Mouse (Mus musculus) neural tube, embryonic 14.5 days (tissue): ENCODE measurements around the gene Tmem128. TPM values are rescaled to one million over a fixed set of nuclear protein-coding genes. Genes with fewer than 3 reads are reported as not detected.

Source experiments
- ATAC-seq: fragments of 200-750 bp; cut with Nextera tagmentation; 2 replicates; pipeline ENCODE4 v1.8.0; 2017; ENCODE audit warnings: low read depth, mild to moderate bottlenecking, moderate TSS enrichment, moderate library complexity
- H3K27ac ChIP-seq: fragments of 300-500 bp; sonication (generic); 2 replicates; pipeline ENCODE4 v1.5.1; 2014; ENCODE audit warnings: low read depth, mild to moderate bottlenecking, control low read depth, low read length, moderate library complexity, mixed read lengths
- H3K27me3 ChIP-seq: fragments of 300-500 bp; sonication (generic); 2 replicates; pipeline ENCODE4 v1.6.1; 2014; ENCODE audit warnings: low read length; ENCODE audit not compliant: control insufficient read depth, insufficient read depth
- H3K36me3 ChIP-seq: fragments of 300-500 bp; sonication (generic); 2 replicates; pipeline ENCODE4 v1.6.1; 2014; ENCODE audit warnings: low read length, mixed read lengths; ENCODE audit not compliant: control insufficient read depth, insufficient read depth
- H3K4me1 ChIP-seq: fragments of 300-500 bp; sonication (generic); 2 replicates; pipeline ENCODE4 v1.6.1; 2014; ENCODE audit warnings: low read length; ENCODE audit not compliant: control insufficient read depth, insufficient read depth
- H3K4me2 ChIP-seq: fragments of 300-500 bp; sonication (generic); 2 replicates; pipeline ENCODE4 v1.6.1; 2014; ENCODE audit warnings: mild to moderate bottlenecking, low read depth, low read length, control low read depth
- H3K4me3 ChIP-seq: fragments of 300-500 bp; sonication (generic); 2 replicates; pipeline ENCODE4 v1.5.1; 2014; ENCODE audit warnings: low read depth, low read length, control low read depth, mixed read lengths
- H3K9ac ChIP-seq: fragments of 300-500 bp; sonication (generic); replicated peaks from 2 replicates; pipeline ENCODE4 v1.6.1; 2014; ENCODE audit warnings: low read depth, mild to moderate bottlenecking, control low read depth, low read length, mixed read lengths
- H3K9me3 ChIP-seq: fragments of 300-500 bp; sonication (generic); 2 replicates; pipeline ENCODE4 v1.6.1; 2016; ENCODE audit warnings: low read length; ENCODE audit not compliant: control insufficient read depth
- WGBS: fragments of 180-500 bp; shearing (Covaris S2); extraction: QIAGEN DNeasy Blood & Tissue Kit; methylation state at CpG from one replicate; pipeline ENCODE4 v1.1.7; 2014; 5-methylcytosine and 5-hydroxymethylcytosine counted together
- polyA plus RNA-seq: library from polyadenylated mRNA; unstranded; fragments of >200 nt; fragmentation: Nextera tagmentation; extraction: Ambion mirVana; gene quantifications from 2 replicates; pipeline ENCODE4 v1.2.1, GENCODE M21; 2014

Gene Tmem128
- polyA plus RNA-seq, 1 experiment from 2014 or later: 110 TPM

GRCm38 (mm10) chr5:38241473-38241834 is 18.5 kb upstream of the Tmem128 start:
- Histone ChIP-seq H3K36me3 (no peaks in the 10 kb centered on the region), H3K27me3 (no peaks in the 10 kb centered on the region), H3K4me2 (no peak overlapping the region), H3K9ac (no peak overlapping the region), H3K27ac (no peak overlapping the region), H3K4me1 (no peaks in the 10 kb centered on the region), H3K4me3 (no peak overlapping the region), H3K9me3 (no peaks in the 10 kb centered on the region)
- 45% methylated on average over 3 of the region's 3 CpGs for WGBS
- ATAC-seq: peak; percentile 61

- H3K4me3 ChIP-seq: no peak overlapping the region
- H3K9me3 ChIP-seq: no peaks in the 10 kb centered on the region
- no peak overlapping the region for H3K9ac ChIP-seq
- no peaks in the 10 kb centered on the region for H3K27me3 ChIP-seq
- H3K27ac ChIP-seq: no peak overlapping the region
- ATAC-seq: no peak
- H3K36me3 ChIP-seq: no peaks in the 10 kb centered on the region
- no peaks in the 10 kb centered on the region for H3K4me1 ChIP-seq
- H3K4me2 ChIP-seq: no peak overlapping the region
- WGBS: 84% methylated on average over 6 of the region's 6 CpGs
These were observed 18.0 kb upstream of the Tmem128 start for GRCm38 (mm10) chr5:38241966-38242365.

- 40% methylated on average over 4 of the region's 4 CpGs for WGBS
- H3K4me2 ChIP-seq: no peak overlapping the region
- H3K27ac ChIP-seq: no peak overlapping the region
- no peaks in the 10 kb centered on the region for H3K9me3 ChIP-seq
- no peak overlapping the region for H3K4me3 ChIP-seq
- no peaks in the 10 kb centered on the region for H3K4me1 ChIP-seq
- H3K36me3 ChIP-seq: no peaks in the 10 kb centered on the region
- ATAC-seq: no peak
- H3K27me3 ChIP-seq: no peaks in the 10 kb centered on the region
- no peak overlapping the region for H3K9ac ChIP-seq
These were observed 4.8 kb upstream of the Tmem128 start for GRCm38 (mm10) chr5:38255195-38255594.

- 77% methylated on average over 3 of the region's 3 CpGs for WGBS
- Histone ChIP-seq H3K36me3 (no peaks in the 10 kb centered on the region), H3K9ac (no peak overlapping the region), H3K4me2 (no peak overlapping the region), H3K27me3 (no peaks in the 10 kb centered on the region), H3K4me1 (no peaks in the 10 kb centered on the region), H3K9me3 (no peaks in the 10 kb centered on the region), H3K4me3 (no peak overlapping the region), H3K27ac (no peak overlapping the region)
- no peak for ATAC-seq
These were observed 4.3 kb upstream of the Tmem128 start for GRCm38 (mm10) chr5:38255644-38256043.

GRCm38 (mm10) chr5:38256551-38256950 is 3.4 kb upstream of the Tmem128 start:
- no peak for ATAC-seq
- Histone ChIP-seq H3K9me3 (no peaks in the 10 kb centered on the region), H3K27ac (no peak overlapping the region), H3K27me3 (no peaks in the 10 kb centered on the region), H3K4me3 (no peak overlapping the region), H3K36me3 (no peaks in the 10 kb centered on the region), H3K9ac (no peak overlapping the region), H3K4me2 (no peak overlapping the region), H3K4me1 (0 out of 2 replicates have a peak, but pooled peaks cover 4% of the 10 kb centered on the region)
- WGBS: 96% methylated on average over 1 of the region's 1 CpGs

GRCm38 (mm10) chr5:38258034-38258772 is 1.8 kb upstream of the Tmem128 start:
- H3K27me3 ChIP-seq: no peaks in the 10 kb centered on the region
- H3K27ac ChIP-seq: no peak overlapping the region
- 0 out of 2 replicates have a peak, but pooled peaks cover 4% of the 10 kb centered on the region for H3K4me1 ChIP-seq
- H3K4me3 ChIP-seq: no peak overlapping the region
- 82% methylated on average over 8 of the region's 8 CpGs for WGBS
- no peak overlapping the region for H3K9ac ChIP-seq
- H3K36me3 ChIP-seq: peaks cover 7% of the 10 kb centered on the region
- no peak for ATAC-seq
- no peak overlapping the region for H3K4me2 ChIP-seq
- H3K9me3 ChIP-seq: no peaks in the 10 kb centered on the region

GRCm38 (mm10) chr5:38258773-38259146 is 1.2 kb upstream of the Tmem128 start:
- H3K4me1 ChIP-seq: 0 out of 2 replicates have a peak, but pooled peaks cover 4% of the 10 kb centered on the region
- H3K4me3 ChIP-seq: no peak overlapping the region
- no peak overlapping the region for H3K4me2 ChIP-seq
- H3K27ac ChIP-seq: no peak overlapping the region
- no peaks in the 10 kb centered on the region for H3K9me3 ChIP-seq
- 80% methylated on average over 5 of the region's 5 CpGs for WGBS
- peaks cover 12% of the 10 kb centered on the region for H3K36me3 ChIP-seq
- no peaks in the 10 kb centered on the region for H3K27me3 ChIP-seq
- ATAC-seq: no peak
- H3K9ac ChIP-seq: no peak overlapping the region

GRCm38 (mm10) chr5:38259455-38260106 is 404 bp upstream of the Tmem128 start:
- Histone ChIP-seq H3K4me1 (0 out of 2 replicates have a peak, but pooled peaks cover 4% of the 10 kb centered on the region), H3K4me3 (peak overlapping the region; percentile 62), H3K9ac (peak overlapping the region; percentile 68), H3K4me2 (peak overlapping the region; percentile 95), H3K27ac (peak overlapping the region; percentile 78), H3K9me3 (no peaks in the 10 kb centered on the region), H3K27me3 (no peaks in the 10 kb centered on the region), H3K36me3 (peaks cover 14% of the 10 kb centered on the region)
- WGBS: 47% methylated on average over 9 of the region's 9 CpGs
- ATAC-seq: no peak

- no peaks in the 10 kb centered on the region for H3K9me3 ChIP-seq
- ATAC-seq: no peak
- H3K4me2 ChIP-seq: no peak overlapping the region
- peaks cover 26% of the 10 kb centered on the region for H3K36me3 ChIP-seq
- H3K9ac ChIP-seq: no peak overlapping the region
- H3K4me1 ChIP-seq: no peaks in the 10 kb centered on the region
- no peak overlapping the region for H3K27ac ChIP-seq
- 92% methylated on average over 3 of the region's 3 CpGs for WGBS
- no peak overlapping the region for H3K4me3 ChIP-seq
- H3K27me3 ChIP-seq: peaks cover 13% of the 10 kb centered on the region
These were observed 11.0 kb downstream of the Tmem128 start for GRCm38 (mm10) chr5:38270942-38271341.
